Mouse (Mus musculus) intestine, postnatal 0 days (tissue): ENCODE measurements at regions not wholly inside any gene's neighbourhood (a gene's known extent, or its start where the extent isn't known, plus 50 kb on each side); places are given as distances from the start of the nearest gene placed in this dataset.

Experiments used
- ATAC-seq: fragments of 200-750 bp; cut with Nextera tagmentation; 2 replicates; pipeline ENCODE4 v1.8.0; 2017; ENCODE audit warnings: mild to moderate bottlenecking, moderate TSS enrichment, moderate library complexity
- H3K27ac ChIP-seq: fragments of 300-500 bp; sonication (generic); 2 replicates; pipeline ENCODE4 v1.5.1; 2014; ENCODE audit warnings: mild to moderate bottlenecking, low read depth, low read length, moderate library complexity
- H3K27me3 ChIP-seq: fragments of 300-500 bp; sonication (generic); replicated peaks from 2 replicates; pipeline ENCODE4 v1.6.1; 2014; ENCODE audit warnings: low read length, mixed read lengths; ENCODE audit not compliant: control insufficient read depth, insufficient read depth
- H3K36me3 ChIP-seq: fragments of 300-500 bp; sonication (generic); 2 replicates; pipeline ENCODE4 v1.6.1; 2014; ENCODE audit warnings: mild to moderate bottlenecking, moderate library complexity; ENCODE audit not compliant: control insufficient read depth, insufficient read depth
- H3K4me1 ChIP-seq: fragments of 300-500 bp; sonication (generic); replicated peaks from 2 replicates; pipeline ENCODE4 v1.6.1; 2014; ENCODE audit warnings: antibody characterized with exemption, low read length, mixed read lengths; ENCODE audit not compliant: control insufficient read depth, insufficient read depth
- H3K4me2 ChIP-seq: fragments of 300-500 bp; sonication (generic); replicated peaks from 2 replicates; pipeline ENCODE4 v1.6.1; 2014; ENCODE audit warnings: low read depth, mild to moderate bottlenecking, moderate library complexity
- H3K4me3 ChIP-seq: fragments of 300-500 bp; sonication (generic); 2 replicates; pipeline ENCODE4 v1.5.1; 2014; ENCODE audit warnings: low read depth, low read length
- H3K9ac ChIP-seq: fragments of 300-500 bp; sonication (generic); 2 replicates; pipeline ENCODE4 v1.6.1; 2014; ENCODE audit warnings: mild to moderate bottlenecking, low read depth, low read length
- H3K9me3 ChIP-seq: fragments of 300-500 bp; sonication (generic); 2 replicates; pipeline ENCODE4 v1.6.1; 2016; ENCODE audit warnings: mixed run types; ENCODE audit not compliant: control insufficient read depth
- CTCF ChIP-seq: sonication (generic); IDR thresholded peaks from 2 replicates; pipeline ENCODE4 v1.5.1; 2016; ENCODE audit warnings: low read depth, mild to moderate bottlenecking, control low read depth, antibody characterized with exemption, moderate library complexity
- WGBS: fragments of 180-500 bp; shearing (Covaris S2); extraction: QIAGEN DNeasy Blood & Tissue Kit; methylation state at CpG from one replicate; pipeline ENCODE4 v1.1.7; 2014; 5-methylcytosine and 5-hydroxymethylcytosine counted together

DNA sequence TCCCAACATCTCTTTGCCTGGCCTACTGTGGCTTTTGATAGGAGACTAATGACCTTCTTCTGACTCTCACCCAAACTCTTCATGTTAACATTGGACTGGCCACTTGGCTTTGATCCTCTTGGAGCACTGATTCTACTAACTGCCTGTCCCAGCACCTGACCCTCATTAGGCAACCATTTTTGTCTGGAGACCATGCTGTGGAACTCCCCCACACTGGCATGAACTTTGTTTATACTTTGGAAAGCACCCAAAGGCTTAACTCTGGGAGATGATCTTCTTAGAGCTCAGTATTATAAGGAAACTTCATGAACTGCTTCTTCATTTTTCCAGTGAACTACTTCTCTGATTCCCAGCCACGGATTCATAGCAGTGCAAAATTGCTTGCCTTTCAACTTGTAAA lies 56.6 kb upstream of the P2ry10 start:
- Histone ChIP-seq H3K4me3 (no peak overlapping the region), H3K9me3 (no peaks in the 10 kb centered on the region), H3K4me1 (no peaks in the 10 kb centered on the region), H3K4me2 (no peak overlapping the region), H3K27me3 (no peaks in the 10 kb centered on the region), H3K9ac (no peak overlapping the region), H3K27ac (no peak overlapping the region), H3K36me3 (no peaks in the 10 kb centered on the region)
- no peak for ATAC-seq
- TF ChIP-seq CTCF: no peak
- WGBS: 67% methylated on average over 1 of the region's 1 CpGs

DNA sequence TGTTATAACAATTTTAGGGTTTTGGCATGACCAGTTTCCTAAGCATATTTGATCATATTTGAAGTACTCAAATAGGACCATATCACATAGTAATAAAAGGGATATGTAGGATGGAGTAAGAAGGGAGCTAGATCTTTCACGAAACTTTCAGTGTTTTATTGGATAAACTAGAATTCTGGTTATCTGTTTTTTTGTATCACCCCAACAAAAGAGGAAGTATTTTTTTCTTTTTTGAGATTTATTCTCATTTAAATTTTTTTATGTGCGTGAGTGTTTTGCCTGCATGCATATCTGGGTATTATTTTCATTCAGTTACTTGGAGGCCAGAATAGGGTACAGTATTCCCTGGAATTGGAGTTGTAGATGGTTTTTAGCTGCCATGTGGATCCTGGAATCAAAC lies 50.3 kb upstream of the P2ry10 start:
- H3K9ac ChIP-seq: no peak overlapping the region
- H3K36me3 ChIP-seq: no peaks in the 10 kb centered on the region
- no peak for ATAC-seq
- 71% methylated on average over 2 of the region's 2 CpGs for WGBS
- no peaks in the 10 kb centered on the region for H3K4me1 ChIP-seq
- no peak for TF ChIP-seq CTCF
- H3K4me2 ChIP-seq: no peak overlapping the region
- H3K27ac ChIP-seq: no peak overlapping the region
- no peaks in the 10 kb centered on the region for H3K9me3 ChIP-seq
- H3K27me3 ChIP-seq: no peaks in the 10 kb centered on the region
- H3K4me3 ChIP-seq: no peak overlapping the region
